Mouse (Mus musculus): ENCODE results near the gene Zbtb2.

GRCm38 (mm10) chr10:4432123-4432931, 44.4 kb upstream of the Zbtb2 start, which contains the start of the genes Rmnd1 and Armt1:
- TF ChIP-seq POLR2A (IDR thresholded peaks at IDR 0.05; ENCODE audit: insufficient read depth, low read depth, low read length) (peak; percentile 91), CTCF (IDR thresholded peaks at IDR 0.05; ENCODE audit: insufficient read depth, low read depth, low read length) (no peak)

All from olfactory bulb, adult 2 months (tissue).